Mouse (Mus musculus) lung, embryonic 14.5 days (tissue): ENCODE results near the gene Slc35e3. TPM values are rescaled to one million over a fixed set of nuclear protein-coding genes. Genes with fewer than 3 reads are reported as not detected.
A peak's percentile ranks its signal among the peaks of the same experiment; 100 is the strongest.

Experiments used
- ATAC-seq: fragments of 200-750 bp; cut with Nextera tagmentation; 2 replicates; pipeline ENCODE4 v1.8.0; 2017; ENCODE audit warnings: mild to moderate bottlenecking, moderate TSS enrichment, moderate library complexity; ENCODE audit not compliant: insufficient read depth
- DNase-seq: peaks from one replicate; pipeline ENCODE4 v3.0.0-alpha.2; 2015
- H3K27ac ChIP-seq: fragments of 300-500 bp; sonication (generic); 2 replicates; pipeline ENCODE4 v1.5.1; 2014; ENCODE audit warnings: low read depth, mild to moderate bottlenecking, moderate library complexity
- H3K27me3 ChIP-seq: fragments of 300-500 bp; sonication (generic); 2 replicates; pipeline ENCODE4 v1.6.1; 2014; ENCODE audit warnings: low read length, control low read depth; ENCODE audit not compliant: insufficient read depth
- H3K36me3 ChIP-seq: fragments of 300-500 bp; sonication (generic); 2 replicates; pipeline ENCODE4 v1.6.1; 2014; ENCODE audit warnings: control low read depth; ENCODE audit not compliant: insufficient read depth
- H3K4me1 ChIP-seq: fragments of 300-500 bp; sonication (generic); 2 replicates; pipeline ENCODE4 v1.6.1; 2014; ENCODE audit warnings: antibody characterized with exemption, control low read depth; ENCODE audit not compliant: insufficient read depth
- H3K4me2 ChIP-seq: fragments of 300-500 bp; sonication (generic); 2 replicates; pipeline ENCODE4 v1.6.1; 2014; ENCODE audit warnings: mild to moderate bottlenecking
- H3K4me3 ChIP-seq: fragments of 300-500 bp; sonication (generic); 2 replicates; pipeline ENCODE4 v1.5.1; 2014; ENCODE audit warnings: low read depth, low read length
- H3K9ac ChIP-seq: fragments of 300-500 bp; sonication (generic); 2 replicates; pipeline ENCODE4 v1.6.1; 2014
- H3K9me3 ChIP-seq: fragments of 300-500 bp; sonication (generic); 2 replicates; pipeline ENCODE4 v1.6.1; 2016; ENCODE audit warnings: low read depth, low read length, control low read depth
- CTCF ChIP-seq: IDR thresholded peaks from 2 replicates; pipeline ENCODE4 v1.5.1; 2016; ENCODE audit warnings: antibody characterized with exemption, low read depth
- WGBS: fragments of 180-500 bp; shearing (Covaris S2); extraction: QIAGEN DNeasy Blood & Tissue Kit; methylation state at CpG from one replicate; pipeline ENCODE4 v1.1.7; 2014; 5-methylcytosine and 5-hydroxymethylcytosine counted together
- polyA plus RNA-seq: library from polyadenylated mRNA; unstranded; fragments of >200 nt; fragmentation: Nextera tagmentation; extraction: Ambion mirVana; gene quantifications from 2 replicates; pipeline ENCODE4 v1.2.1, GENCODE M21; 2014

Gene Slc35e3
- polyA plus RNA-seq, 1 experiment from 2014 or later, result 16.7 TPM

DNA sequence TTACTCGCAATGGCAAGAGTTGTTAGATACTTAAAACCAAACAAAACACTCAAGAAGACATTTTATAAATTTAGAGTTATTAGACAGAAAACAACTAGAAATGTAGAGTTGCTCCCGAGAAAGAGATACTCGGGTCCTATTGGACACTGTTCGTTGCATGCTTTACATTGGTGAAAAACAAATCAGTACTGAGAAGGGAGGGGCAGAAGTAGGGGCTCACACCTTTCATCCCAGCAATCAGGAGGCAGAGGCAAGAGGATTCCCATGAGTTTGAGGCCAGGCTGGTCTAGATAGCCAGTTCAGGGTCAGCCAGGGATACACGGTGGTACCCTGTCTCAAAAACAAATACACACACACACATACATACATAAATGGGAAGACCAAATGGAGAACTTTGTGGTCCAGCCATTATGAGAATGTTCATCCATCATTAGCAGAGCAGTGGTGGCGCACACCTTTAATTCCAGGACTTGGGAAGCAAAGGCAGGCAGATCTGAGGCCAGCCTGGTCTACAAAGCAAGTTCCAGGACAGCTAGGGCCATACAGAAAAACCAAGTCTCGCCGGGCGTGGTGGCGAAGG lies 54.7 kb downstream of the Slc35e3 start:
- Histone ChIP-seq H3K4me2 (no peak overlapping the region), H3K9me3 (no peaks in the 10 kb centered on the region), H3K27me3 (no peaks in the 10 kb centered on the region), H3K27ac (no peak overlapping the region), H3K4me3 (no peak overlapping the region), H3K36me3 (peaks cover 85% of the 10 kb centered on the region), H3K9ac (no peak overlapping the region), H3K4me1 (no peaks in the 10 kb centered on the region)
- TF ChIP-seq CTCF, result no peak
- ATAC-seq (no peak), DNase-seq (no peak)
- 93% methylated on average over 10 of the region's 10 CpGs for WGBS

DNA sequence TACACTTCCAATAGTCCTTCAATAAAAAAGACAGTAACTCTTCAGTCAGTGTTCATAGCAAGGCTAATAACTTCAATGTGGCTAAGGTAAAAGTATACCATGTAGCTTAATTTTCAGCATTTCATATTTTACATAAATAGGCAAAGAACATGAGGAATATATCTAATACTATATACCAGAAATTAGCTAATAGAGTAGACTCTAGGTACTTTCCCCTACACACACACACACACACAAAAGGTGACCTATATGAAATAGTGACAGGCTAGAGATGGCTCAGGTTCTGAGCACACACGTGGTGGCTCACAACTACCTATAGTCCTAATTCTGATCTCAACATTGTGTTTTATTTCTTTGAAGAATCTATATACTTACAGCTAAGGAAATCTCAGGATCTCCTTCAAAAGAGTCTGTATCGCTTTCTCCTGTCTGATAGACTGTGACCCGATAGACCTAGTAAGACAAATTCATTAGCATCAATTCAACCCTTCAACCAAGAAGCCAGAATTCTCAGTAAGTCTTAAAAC lies 55.3 kb downstream of the Slc35e3 start:
- DNase-seq (no peak), ATAC-seq (no peak)
- no peaks in the 10 kb centered on the region for H3K27me3 ChIP-seq
- H3K27ac ChIP-seq, result no peak overlapping the region
- no peaks in the 10 kb centered on the region for H3K9me3 ChIP-seq
- TF ChIP-seq CTCF, result no peak
- H3K4me3 ChIP-seq, result no peak overlapping the region
- H3K9ac ChIP-seq, result no peak overlapping the region
- no peaks in the 10 kb centered on the region for H3K4me1 ChIP-seq
- H3K4me2 ChIP-seq, result no peak overlapping the region
- 93% methylated on average over 3 of the region's 3 CpGs for WGBS
- peaks cover 78% of the 10 kb centered on the region for H3K36me3 ChIP-seq

DNA sequence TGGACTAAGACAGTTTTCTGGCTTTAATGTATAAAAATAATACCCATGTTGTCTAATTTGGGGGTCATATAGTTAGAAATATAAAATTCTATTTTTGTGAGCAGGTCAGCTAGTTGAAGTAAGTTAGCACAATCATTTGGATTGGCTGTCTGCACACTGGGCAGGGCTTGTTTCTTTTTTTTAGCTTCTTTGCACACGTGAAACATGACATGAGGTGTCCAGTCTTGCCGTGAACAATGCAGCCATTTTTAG lies 56.1 kb downstream of the Slc35e3 start:
- H3K9me3 ChIP-seq, result no peaks in the 10 kb centered on the region
- H3K27ac ChIP-seq, result no peak overlapping the region
- H3K27me3 ChIP-seq, result no peaks in the 10 kb centered on the region
- WGBS, result 83% methylated on average over 2 of the region's 2 CpGs
- no peaks in the 10 kb centered on the region for H3K4me1 ChIP-seq
- H3K4me3 ChIP-seq, result no peak overlapping the region
- TF ChIP-seq CTCF, result no peak
- no peak overlapping the region for H3K4me2 ChIP-seq
- H3K9ac ChIP-seq, result no peak overlapping the region
- DNase-seq (no peak), ATAC-seq (no peak)
- H3K36me3 ChIP-seq, result peaks cover 70% of the 10 kb centered on the region

DNA sequence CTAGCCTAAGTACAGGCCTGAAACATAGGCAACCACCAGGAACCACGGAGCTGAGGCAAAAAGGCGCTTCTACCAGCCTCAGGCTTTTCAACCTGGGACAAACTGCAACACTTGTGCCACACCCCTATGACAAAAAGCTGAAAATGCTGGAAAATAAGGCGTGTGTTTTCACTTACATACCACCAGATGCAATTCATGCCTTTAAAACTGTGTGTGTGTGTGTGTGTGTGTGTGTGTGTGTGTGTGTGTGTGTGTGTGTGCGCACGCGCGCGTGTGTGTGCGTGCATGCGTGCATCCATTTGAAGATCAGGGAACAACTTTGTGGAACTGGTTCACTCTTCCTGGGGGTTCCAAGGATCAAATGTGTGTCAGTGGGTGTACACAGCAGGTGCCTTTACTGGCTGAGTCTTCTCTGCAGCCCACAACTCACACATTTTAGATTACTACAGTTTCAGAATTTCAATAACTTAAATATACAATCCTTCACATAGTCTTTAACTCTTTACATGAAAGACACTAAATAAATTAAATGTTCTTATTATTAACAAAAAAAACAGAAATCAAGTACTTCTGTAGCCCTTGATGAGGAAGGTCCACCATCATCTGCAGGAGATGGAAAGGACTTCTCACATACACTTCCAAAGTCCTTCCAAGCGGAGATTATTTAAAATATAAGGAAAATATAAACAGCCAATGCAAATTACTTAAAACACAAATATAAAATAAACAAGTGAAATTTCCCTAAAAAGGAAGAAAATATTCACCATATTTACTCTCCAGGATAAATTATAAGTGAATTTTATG lies 56.7 kb downstream of the Slc35e3 start:
- Histone ChIP-seq H3K36me3 (peaks cover 65% of the 10 kb centered on the region), H3K27ac (no peak overlapping the region), H3K27me3 (no peaks in the 10 kb centered on the region), H3K9me3 (no peaks in the 10 kb centered on the region), H3K4me3 (no peak overlapping the region), H3K4me1 (no peaks in the 10 kb centered on the region), H3K9ac (no peak overlapping the region), H3K4me2 (no peak overlapping the region)
- 90% methylated on average over 11 of the region's 11 CpGs for WGBS
- no peak for ATAC-seq
- no peak for TF ChIP-seq CTCF
- no peak for DNase-seq

DNA sequence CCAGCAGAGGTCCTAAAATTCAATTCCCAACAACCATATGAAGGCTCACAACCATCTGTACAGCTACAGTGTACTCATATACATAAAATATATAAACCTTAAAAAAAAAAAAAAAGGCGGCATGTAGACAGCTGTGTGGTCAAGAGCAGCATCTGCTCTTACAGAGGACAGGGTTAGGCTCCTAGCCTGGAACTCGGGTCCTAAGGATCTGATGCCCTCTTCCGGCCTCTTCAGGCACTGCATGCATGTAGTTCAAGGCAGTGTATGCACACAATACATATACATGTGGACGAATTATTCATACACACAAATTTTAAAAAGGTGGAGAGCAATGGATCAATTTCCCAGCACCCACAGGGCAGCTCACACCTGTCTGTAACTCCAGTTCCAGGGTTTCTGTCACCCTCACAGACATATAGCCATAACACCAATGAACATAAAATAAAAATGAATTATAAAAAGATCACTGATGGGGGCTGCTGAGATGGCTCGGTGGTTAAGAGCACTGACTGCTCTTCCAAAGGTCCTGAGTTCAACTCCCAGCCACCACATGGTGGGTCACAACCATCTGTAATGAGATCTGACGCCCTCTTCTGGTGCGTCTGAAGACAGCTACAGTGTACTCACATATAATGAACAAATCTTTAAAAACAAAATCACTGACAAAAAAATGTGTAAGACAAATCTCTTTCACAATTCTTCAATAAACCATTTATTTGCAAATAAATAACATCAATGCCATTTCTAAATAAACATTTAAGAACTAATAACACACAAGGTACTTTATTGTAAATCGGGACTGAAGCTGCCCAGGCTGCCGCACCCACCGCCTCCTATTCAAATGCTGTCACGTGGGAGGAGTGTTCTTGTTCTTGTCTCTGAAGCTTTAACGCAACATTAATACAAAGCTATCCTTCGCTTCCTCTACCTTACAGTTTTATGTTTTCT lies 57.7 kb downstream of the Slc35e3 start:
- DNase-seq (peak; percentile 72), ATAC-seq (peak; percentile 52; the same call in 1 of the 2 replicates)
- H3K4me1 ChIP-seq, result no peaks in the 10 kb centered on the region
- TF ChIP-seq CTCF, result peak; percentile 55
- no peak overlapping the region for H3K4me2 ChIP-seq
- H3K9me3 ChIP-seq, result no peaks in the 10 kb centered on the region
- H3K9ac ChIP-seq, result no peak overlapping the region
- no peak overlapping the region for H3K27ac ChIP-seq
- no peak overlapping the region for H3K4me3 ChIP-seq
- H3K36me3 ChIP-seq, result peaks cover 58% of the 10 kb centered on the region
- 78% methylated on average over 13 of the region's 13 CpGs for WGBS
- no peaks in the 10 kb centered on the region for H3K27me3 ChIP-seq

DNA sequence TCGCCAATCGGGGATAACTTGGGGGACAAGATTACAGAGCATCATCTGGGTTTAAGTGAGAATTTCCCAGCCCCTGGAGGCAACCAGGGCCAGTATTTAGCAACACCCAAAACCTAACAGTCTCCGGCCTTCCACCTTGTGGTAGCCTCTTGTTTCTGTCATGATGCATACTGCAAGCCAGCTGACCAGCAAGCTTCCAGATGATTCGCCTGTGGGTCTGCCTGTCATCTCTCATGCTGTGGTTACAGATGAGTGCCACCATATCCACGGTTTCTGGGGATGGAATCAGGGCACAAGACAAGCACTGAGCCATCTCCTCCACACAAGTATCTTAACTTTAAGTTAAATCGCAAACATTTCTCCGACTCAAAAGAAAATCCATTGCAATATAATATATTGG lies 58.6 kb downstream of the Slc35e3 start:
- Histone ChIP-seq H3K9ac (no peak overlapping the region), H3K27ac (no peak overlapping the region), H3K9me3 (no peaks in the 10 kb centered on the region), H3K4me3 (no peak overlapping the region), H3K4me1 (no peaks in the 10 kb centered on the region), H3K4me2 (no peak overlapping the region), H3K36me3 (peaks cover 51% of the 10 kb centered on the region), H3K27me3 (no peaks in the 10 kb centered on the region)
- WGBS, result 87% methylated on average over 7 of the region's 7 CpGs
- ATAC-seq (no peak), DNase-seq (no peak)
- no peak for TF ChIP-seq CTCF

DNA sequence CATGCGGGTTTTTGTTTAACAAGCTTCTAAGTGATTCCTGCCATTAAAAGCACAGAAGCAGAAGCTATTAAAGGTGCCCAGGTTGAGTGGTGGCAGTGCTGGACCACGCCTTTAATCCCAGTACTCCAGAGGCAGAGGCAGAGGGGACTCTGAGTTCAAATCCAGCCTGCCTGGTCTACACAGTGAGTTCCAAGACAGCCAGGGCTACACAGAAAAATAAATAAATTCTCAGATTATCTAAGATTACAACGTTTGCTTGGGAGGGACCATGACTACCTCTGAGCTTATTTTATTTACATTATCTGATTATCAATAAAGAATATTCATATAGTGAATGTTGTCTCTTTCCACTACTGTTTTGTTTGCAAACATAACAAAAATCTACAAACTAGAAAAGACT lies 59.1 kb downstream of the Slc35e3 start:
- Histone ChIP-seq H3K4me2 (no peak overlapping the region), H3K4me1 (no peaks in the 10 kb centered on the region), H3K4me3 (no peak overlapping the region), H3K9ac (no peak overlapping the region), H3K36me3 (peaks cover 46% of the 10 kb centered on the region), H3K27ac (no peak overlapping the region), H3K27me3 (no peaks in the 10 kb centered on the region), H3K9me3 (no peaks in the 10 kb centered on the region)
- ATAC-seq (no peak), DNase-seq (no peak)
- no peak for TF ChIP-seq CTCF
- 74% methylated on average over 3 of the region's 3 CpGs for WGBS
